In genomic region chr3:80713123-80713522, GRCm38 (mm10) we compare ENCODE assay signal across 17 mouse cellular contexts.
DNase-seq lines count a peak whose midpoint lies in the region; ATAC-seq and TF ChIP-seq lines count a peak whose summit lies in the region.
"Had no signal": no experiment of that assay in that cellular context is flagged by ENCODE, and none has a peak within 500 bp of the region (broad histone marks: within the 10 kb centered on the region; RNA-seq: fewer than 3 reads in every experiment).

No protein-coding gene starts in this region.

- TF ChIP-seq CTCF in hindbrain, postnatal 0 days (IDR thresholded peaks at IDR 0.05; ENCODE audit: low read depth): no peak

- H3K27me3 ChIP-seq in hindbrain, embryonic 12.5 days: no peaks in the 10 kb centered on the region
- no peaks in the 10 kb centered on the region for H3K27me3 ChIP-seq in hindbrain, embryonic 10.5 days (ENCODE audit: insufficient read depth, poor library complexity, severe bottlenecking)
- H3K27me3 ChIP-seq in neural tube, embryonic 15.5 days (replicated peaks): no peaks in the 10 kb centered on the region
- no peaks in the 10 kb centered on the region for H3K27me3 ChIP-seq in hindbrain, postnatal 0 days (ENCODE audit: insufficient read depth, low read length)
- no peaks in the 10 kb centered on the region for H3K27me3 ChIP-seq in midbrain, embryonic 16.5 days (ENCODE audit: control insufficient read depth, insufficient read depth, low read depth, low read length)
- H3K27me3 ChIP-seq: liver, embryonic 15.5 days had no signal

- H3K9me3 ChIP-seq in hindbrain, embryonic 12.5 days (replicated peaks): no peaks in the 10 kb centered on the region
- no peaks in the 10 kb centered on the region for H3K9me3 ChIP-seq in hindbrain, embryonic 10.5 days
- no peaks in the 10 kb centered on the region for H3K9me3 ChIP-seq in neural tube, embryonic 15.5 days (replicated peaks)
- H3K9me3 ChIP-seq in hindbrain, postnatal 0 days (ENCODE audit: low read length): no peaks in the 10 kb centered on the region
- H3K9me3 ChIP-seq in midbrain, embryonic 16.5 days (replicated peaks; ENCODE audit: control insufficient read depth, low read length, poor library complexity, severe bottlenecking): no peaks in the 10 kb centered on the region
- H3K9me3 ChIP-seq: liver, embryonic 15.5 days had no signal

- no peak overlapping the region for H3K4me3 ChIP-seq in hindbrain, embryonic 12.5 days
- no peak overlapping the region for H3K4me3 ChIP-seq in hindbrain, embryonic 10.5 days
- no peak overlapping the region for H3K4me3 ChIP-seq in neural tube, embryonic 15.5 days (replicated peaks)
- H3K4me3 ChIP-seq in hindbrain, postnatal 0 days (ENCODE audit: low read length): no peak overlapping the region
- no peak overlapping the region for H3K4me3 ChIP-seq in midbrain, embryonic 16.5 days (ENCODE audit: low read depth, low read length)
- H3K4me3 ChIP-seq: erythroblast, embryonic 14.5 days; liver, embryonic 15.5 days had no signal

- no peak overlapping the region for H3K4me2 ChIP-seq in hindbrain, embryonic 12.5 days (replicated peaks)
- H3K4me2 ChIP-seq in neural tube, embryonic 15.5 days: no peak overlapping the region
- no peak overlapping the region for H3K4me2 ChIP-seq in hindbrain, postnatal 0 days (ENCODE audit: low read depth, low read length)
- no peak overlapping the region for H3K4me2 ChIP-seq in midbrain, embryonic 16.5 days (ENCODE audit: low read length)
- H3K4me2 ChIP-seq: liver, embryonic 15.5 days had no signal

- H3K4me1 ChIP-seq in hindbrain, embryonic 12.5 days: no peaks in the 10 kb centered on the region
- no peaks in the 10 kb centered on the region for H3K4me1 ChIP-seq in hindbrain, embryonic 10.5 days (replicated peaks)
- 0 out of 2 replicates have a peak, but pooled peaks cover 2% of the 10 kb centered on the region for H3K4me1 ChIP-seq in neural tube, embryonic 15.5 days
- H3K4me1 ChIP-seq in hindbrain, postnatal 0 days (ENCODE audit: insufficient read depth, low read length): no peaks in the 10 kb centered on the region
- H3K4me1 ChIP-seq in midbrain, embryonic 16.5 days (ENCODE audit: control insufficient read depth, insufficient read depth, low read length): peaks cover 4% of the 10 kb centered on the region; the same call in 1 of the 2 replicates
- H3K4me1 ChIP-seq: liver, embryonic 15.5 days had no signal

- H3K27ac ChIP-seq in hindbrain, embryonic 12.5 days: no peak overlapping the region
- H3K27ac ChIP-seq in hindbrain, embryonic 10.5 days: no peak overlapping the region
- H3K27ac ChIP-seq in neural tube, embryonic 15.5 days (replicated peaks): no peak overlapping the region
- H3K27ac ChIP-seq in hindbrain, postnatal 0 days: no peak overlapping the region
- no peak overlapping the region for H3K27ac ChIP-seq in midbrain, embryonic 16.5 days (ENCODE audit: low read length)
- H3K27ac ChIP-seq: liver, embryonic 15.5 days; stomach, postnatal 0 days had no signal

- intact Hi-C loops in heart, postnatal 25 days (cut with DNase I): no loop called here

- no peaks in the 10 kb centered on the region for H3K36me3 ChIP-seq in hindbrain, embryonic 12.5 days
- H3K36me3 ChIP-seq in hindbrain, embryonic 10.5 days: no peaks in the 10 kb centered on the region
- peaks cover 14% of the 10 kb centered on the region for H3K36me3 ChIP-seq in neural tube, embryonic 15.5 days
- peaks cover 8% of the 10 kb centered on the region; the same call in 1 of the 2 replicates for H3K36me3 ChIP-seq in hindbrain, postnatal 0 days (ENCODE audit: insufficient read depth, low read length)
- peaks cover 12% of the 10 kb centered on the region for H3K36me3 ChIP-seq in midbrain, embryonic 16.5 days (ENCODE audit: control insufficient read depth, insufficient read depth, low read length)
- H3K36me3 ChIP-seq: liver, embryonic 15.5 days had no signal

- ATAC-seq in hindbrain, embryonic 12.5 days (ENCODE audit: low FRiP score): 0 out of 2 replicates have a peak, but pooled peaks have one; percentile 26
- ATAC-seq in neural tube, embryonic 15.5 days (ENCODE audit: low FRiP score): peak; percentile 40; the same call in 1 of the 2 replicates
- peak; percentile 63 for ATAC-seq in hindbrain, postnatal 0 days
- peak; percentile 76 for ATAC-seq in midbrain, embryonic 16.5 days
- ATAC-seq: intestine, embryonic 16.5 days had no signal

- no peak overlapping the region for H3K9ac ChIP-seq in hindbrain, embryonic 12.5 days
- H3K9ac ChIP-seq in neural tube, embryonic 15.5 days (replicated peaks): no peak overlapping the region
- H3K9ac ChIP-seq in hindbrain, postnatal 0 days (replicated peaks; ENCODE audit: low read length): no peak overlapping the region
- no peak overlapping the region for H3K9ac ChIP-seq in midbrain, embryonic 16.5 days (ENCODE audit: low read depth, low read length)
- H3K9ac ChIP-seq: liver, embryonic 15.5 days had no signal

- WGBS in hindbrain, embryonic 12.5 days: 61% methylated on average over 3 of the region's 3 CpGs
- WGBS in hindbrain, embryonic 10.5 days: 59% methylated on average over 3 of the region's 3 CpGs
- 63% methylated on average over 3 of the region's 3 CpGs for WGBS in neural tube, embryonic 15.5 days
- WGBS in hindbrain, postnatal 0 days: 49% methylated on average over 3 of the region's 3 CpGs
- 24% methylated on average over 3 of the region's 3 CpGs for WGBS in midbrain, embryonic 16.5 days

- no peak for DNase-seq in hindbrain, embryonic 10.5 days (ENCODE audit: low spot score)
- no peak for DNase-seq in neural tube, embryonic 10.5 days (ENCODE audit: extremely low spot score, low spot score)
- DNase-seq in hindbrain, postnatal 0 days (ENCODE audit: low spot score): no peak
- DNase-seq in heart, postnatal 25 days (ENCODE audit: low spot score): no peak
- DNase-seq in ovary, postnatal 14 days (ENCODE audit: low spot score): no peak
- DNase-seq: adrenal gland, adult 2 months; cerebellum, adult 9-11 months; gastrocnemius, postnatal 14 days; heart, adult 18-20 months; heart, postnatal 4 days had no signal

Comparison
In these comparisons a context has a peak if more than half of its experiments do, and no peak if none do; other contexts are left out.
1. ATAC-seq: peak in every context shown above with its lines; median percentile 76 in midbrain, embryonic 16.5 days; 63 in hindbrain, postnatal 0 days; 40 in neural tube, embryonic 15.5 days; 26 in hindbrain, embryonic 12.5 days.